Mouse (Mus musculus) urinary bladder, postnatal 25 days (tissue): ENCODE measurements around the gene Myo1a.

Source experiments
- DNase-seq: peaks from one replicate; pipeline ENCODE4 v3.0.0; 2022; ENCODE audit warnings: low spot score

The Myo1a gene

DNA sequence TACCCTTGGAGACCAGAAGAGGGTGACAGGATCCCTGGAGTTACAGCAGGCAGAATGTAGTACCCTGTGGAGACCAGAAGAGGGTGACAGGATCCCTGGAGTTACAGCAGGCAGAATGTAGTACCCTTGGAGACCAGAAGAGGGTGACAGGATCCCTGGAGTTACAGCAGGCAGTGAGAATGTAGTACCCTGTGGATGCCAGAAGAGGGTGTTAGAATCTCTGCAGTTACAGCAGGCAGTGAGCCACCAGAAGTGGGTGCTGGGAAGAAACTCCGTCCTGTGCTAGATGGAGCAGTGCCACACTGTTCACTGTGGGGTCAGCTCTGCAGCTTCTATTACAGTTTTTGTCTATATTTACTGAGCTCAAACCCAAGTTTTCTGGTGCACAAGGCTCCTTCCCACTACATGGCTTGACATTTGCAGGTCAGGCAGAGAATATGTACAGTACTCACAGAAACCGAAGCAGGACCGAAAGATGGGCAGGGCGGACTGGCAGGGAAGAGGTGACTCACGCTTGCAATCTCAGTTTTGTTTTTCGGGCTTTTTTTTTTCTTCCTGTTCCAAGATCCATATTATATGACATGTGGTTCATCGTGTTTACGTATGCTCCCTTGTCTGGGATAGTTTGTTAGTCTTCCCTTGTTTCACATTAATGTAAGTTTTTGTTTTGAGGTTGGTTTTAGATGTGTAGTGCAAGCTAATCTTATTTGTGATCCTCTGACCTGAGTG lies 30.0 kb upstream of the Myo1a start:
- DNase-seq: peak; percentile 73

GRCm38 (mm10) chr10:127675859-127676398 lies 29.0 kb upstream of the Myo1a start:
- DNase-seq: no peak

- peak; percentile 79 for DNase-seq
These were observed 28.1 kb upstream of the Myo1a start for GRCm38 (mm10) chr10:127676691-127677548.

- DNase-seq: no peak
These were observed 27.2 kb upstream of the Myo1a start for GRCm38 (mm10) chr10:127677591-127678336.

DNA sequence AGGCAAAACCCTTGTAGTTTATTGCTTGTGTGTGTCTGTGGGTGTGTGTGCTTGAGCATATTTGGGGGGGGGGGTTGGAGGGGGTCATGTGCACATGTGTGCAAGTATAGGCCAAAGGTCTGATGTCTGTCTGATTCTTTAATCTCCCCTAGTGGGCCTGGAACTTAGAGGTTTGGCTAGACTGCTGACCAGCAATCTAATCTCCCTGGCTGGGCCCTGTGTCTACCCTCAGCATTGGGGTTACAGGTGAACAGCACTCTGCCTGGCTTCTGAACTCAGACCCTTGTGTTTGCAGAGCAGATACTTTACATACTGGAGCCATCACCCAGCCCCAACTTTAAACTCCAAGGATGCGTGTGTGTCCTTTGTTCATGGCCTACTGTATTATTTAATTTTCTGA lies 25.8 kb upstream of the Myo1a start:
- DNase-seq: no peak

- DNase-seq: no peak
These were observed 25.1 kb upstream of the Myo1a start for GRCm38 (mm10) chr10:127679881-127680280.

GRCm38 (mm10) chr10:127682886-127683285 lies 22.1 kb upstream of the Myo1a start:
- no peak for DNase-seq

DNA sequence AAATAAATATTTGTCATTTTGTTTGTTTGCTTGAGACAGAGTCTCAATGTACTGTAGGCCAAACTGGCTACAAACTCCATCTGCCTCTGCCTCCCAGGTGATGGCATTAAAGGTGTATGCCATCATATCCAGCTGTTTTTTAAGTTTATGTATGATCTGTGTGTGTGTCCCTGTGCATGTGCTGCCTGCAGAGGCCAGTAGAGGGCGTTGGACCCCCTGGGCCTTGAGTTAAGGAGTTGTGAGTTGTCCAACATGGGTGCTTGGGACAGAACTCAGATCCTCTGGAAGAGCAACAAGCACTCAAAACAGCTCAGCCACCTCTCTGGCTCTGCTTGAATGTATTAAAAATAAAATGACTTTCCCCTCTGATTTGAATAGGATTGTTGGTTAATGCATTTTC lies 13.9 kb upstream of the Myo1a start:
- DNase-seq: no peak

GRCm38 (mm10) chr10:127694636-127695035 lies 10.3 kb upstream of the Myo1a start:
- no peak for DNase-seq

- no peak for DNase-seq
These were observed 9.2 kb upstream of the Myo1a start for GRCm38 (mm10) chr10:127695775-127696174.

- DNase-seq: no peak
These were observed 6.0 kb upstream of the Myo1a start for GRCm38 (mm10) chr10:127698966-127699365.

DNA sequence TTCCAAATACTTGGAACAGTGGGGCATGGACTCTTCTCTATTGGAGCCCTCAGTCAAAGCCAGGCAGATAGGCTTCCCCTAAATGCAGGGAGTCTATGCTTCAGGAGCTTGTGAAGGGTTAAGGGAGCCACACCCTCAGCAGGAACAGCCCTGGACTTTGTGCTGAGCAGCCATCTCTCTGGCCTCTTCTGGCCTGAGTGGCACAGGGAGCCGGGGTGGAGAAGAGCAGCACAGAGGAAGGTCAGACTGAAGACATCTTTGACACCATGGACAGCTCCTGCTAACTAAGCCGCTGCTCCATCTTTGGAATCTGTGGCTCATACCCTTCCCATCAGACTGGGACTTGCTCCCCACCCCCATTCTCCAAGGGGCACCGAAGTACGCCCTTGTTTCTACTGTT lies 1.7 kb upstream of the Myo1a start:
- DNase-seq: no peak

- no peak for DNase-seq
These were observed 677 bp upstream of the Myo1a start for GRCm38 (mm10) chr10:127704293-127704692.

- no peak for DNase-seq
These were observed 813 bp downstream of the Myo1a start for GRCm38 (mm10) chr10:127705783-127706182.

DNA sequence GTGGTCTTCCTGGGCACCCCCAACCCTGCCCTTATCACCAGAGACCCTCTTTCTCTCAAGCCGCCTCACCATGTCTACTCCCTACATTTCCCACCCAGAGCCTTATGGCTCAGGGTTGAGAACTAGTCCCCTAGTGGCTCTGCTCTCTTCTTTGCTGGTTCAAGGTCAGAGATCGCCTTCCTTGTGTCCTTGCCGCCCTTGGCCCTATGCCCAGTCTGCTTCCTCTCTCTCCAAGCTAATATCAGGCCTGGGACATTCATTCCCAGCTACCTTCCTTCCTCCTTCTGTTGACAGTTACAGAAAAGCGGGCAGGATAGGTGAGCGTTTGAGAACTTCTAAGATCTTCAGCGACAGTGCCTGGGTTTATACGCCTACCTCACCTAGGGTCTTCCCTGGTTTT lies 2.8 kb downstream of the Myo1a start:
- DNase-seq: no peak

DNA sequence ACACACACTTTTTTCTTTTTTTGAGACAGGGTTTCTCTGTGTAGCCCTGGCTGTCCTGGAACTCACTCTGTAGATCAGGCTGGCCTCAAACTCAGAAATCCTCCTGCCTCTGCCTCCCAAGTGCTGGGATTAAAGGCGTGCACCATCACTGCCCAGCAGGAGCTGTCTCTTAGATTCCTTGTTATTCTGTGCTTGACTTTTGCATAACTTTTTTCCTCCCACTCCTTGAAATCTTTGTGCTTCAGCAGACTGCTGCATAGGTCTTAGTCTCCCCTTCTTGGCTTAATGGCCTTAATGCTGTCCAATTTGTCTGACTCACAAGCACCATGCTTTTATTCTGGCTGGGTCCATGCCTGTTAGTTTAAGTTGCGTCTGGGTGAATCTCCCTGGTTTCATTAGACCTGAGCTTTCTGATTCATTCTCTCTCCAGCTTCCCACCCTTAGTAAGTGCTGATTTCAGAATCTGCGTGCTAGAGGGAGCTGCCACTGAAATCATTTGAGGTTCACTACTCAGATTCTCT lies 3.9 kb downstream of the Myo1a start:
- no peak for DNase-seq

DNA sequence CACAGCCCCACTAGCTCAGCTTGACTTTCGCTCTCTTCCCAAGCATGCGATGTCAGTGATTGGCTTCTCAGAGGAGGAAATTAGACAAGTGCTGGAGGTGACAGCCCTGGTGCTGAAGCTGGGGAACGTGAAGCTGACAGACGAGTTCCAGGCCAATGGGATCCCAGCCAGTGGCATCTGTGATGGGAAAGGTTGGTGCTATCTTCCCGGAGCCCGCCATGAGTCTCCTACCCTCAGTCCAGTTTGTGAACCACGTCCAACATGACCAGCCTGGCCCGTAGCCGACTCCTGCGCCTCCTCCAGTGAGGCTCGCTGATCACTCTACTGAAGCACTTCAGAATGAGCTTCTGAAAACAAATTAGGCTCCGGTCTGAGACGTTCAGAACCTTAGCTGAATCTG lies 5.4 kb downstream of the Myo1a start:
- DNase-seq: no peak

DNA sequence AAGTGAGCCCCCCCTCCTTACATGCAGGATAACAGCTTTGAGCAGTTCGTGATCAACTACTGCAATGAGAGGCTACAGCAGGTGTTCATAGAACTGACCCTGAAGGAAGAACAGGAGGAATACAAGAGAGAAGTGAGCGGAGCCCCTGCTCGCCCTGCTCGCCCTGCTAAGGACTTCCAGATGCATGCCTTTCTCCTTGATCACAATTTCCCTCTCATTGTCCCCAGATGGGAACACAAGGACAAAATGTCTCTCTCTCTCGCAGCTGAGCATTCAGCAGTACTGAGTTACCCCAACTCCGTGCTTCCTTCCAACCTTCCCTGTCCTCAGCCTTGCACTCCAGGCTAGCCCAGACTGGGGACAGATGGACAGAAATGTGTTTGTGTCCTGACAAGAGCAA lies 7.8 kb downstream of the Myo1a start:
- no peak for DNase-seq

DNA sequence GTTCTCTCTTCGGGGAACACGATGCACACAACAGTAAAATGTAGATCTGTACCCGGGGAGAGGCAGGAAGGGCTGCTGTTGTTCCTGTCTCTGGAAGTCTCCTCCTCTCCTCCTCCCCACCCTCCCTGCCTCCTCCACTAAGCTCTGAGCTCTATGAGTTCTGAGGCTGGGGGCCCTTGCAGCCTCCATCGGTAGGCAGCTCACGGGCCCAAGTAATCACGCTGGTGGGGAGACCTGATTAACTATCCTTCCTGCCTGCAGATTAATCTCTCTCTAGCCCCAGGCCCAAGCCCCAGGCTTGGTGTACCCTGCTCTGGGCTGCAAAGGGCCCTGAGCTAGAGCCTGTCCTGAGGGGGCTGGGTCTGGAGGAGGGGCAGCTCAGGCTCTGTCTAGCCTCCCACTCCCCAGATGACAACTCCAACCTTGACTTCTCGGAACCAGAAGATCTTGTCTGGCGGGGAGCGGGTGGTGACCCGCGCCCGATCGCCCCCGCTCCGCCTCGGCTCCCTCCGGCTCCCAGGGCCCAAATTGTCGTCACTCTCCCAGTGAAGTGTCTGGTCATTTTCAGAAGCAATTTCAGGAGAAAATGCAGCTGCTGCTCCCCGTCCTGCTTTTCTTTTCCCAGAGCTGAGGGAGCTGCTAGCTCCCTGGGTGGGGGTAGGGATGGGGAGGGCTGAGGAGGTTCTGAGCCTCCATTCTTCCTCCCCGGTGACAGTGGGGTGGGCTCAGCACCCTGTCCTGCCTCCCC lies 16.9 kb downstream of the Myo1a start:
- DNase-seq: no peak

DNA sequence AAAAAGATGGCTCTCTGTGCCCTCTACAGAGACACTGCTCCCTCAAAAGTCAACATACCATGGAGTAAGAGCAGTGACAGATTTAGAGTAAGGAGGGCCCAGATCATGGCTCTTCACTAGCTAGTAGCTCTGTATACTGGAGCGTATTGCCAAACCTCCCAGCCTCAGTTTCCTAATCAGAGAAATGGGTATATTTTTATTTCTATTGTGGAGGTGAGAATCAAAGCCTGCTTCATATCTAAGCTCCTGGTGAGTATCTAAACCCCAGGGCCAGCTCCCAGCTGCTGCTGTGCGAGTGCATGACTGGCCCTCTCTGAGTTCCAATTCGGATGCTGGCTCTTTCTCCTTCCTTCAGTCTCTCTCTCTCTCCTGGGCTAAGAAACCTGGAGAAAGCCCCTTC lies 19.2 kb downstream of the Myo1a start, which contains the start of gene Tac2:
TSS of gene Tac2 (plus strand) at position 301 of the 400 bp plus-strand sequence.
- no peak for DNase-seq

GRCm38 (mm10) chr10:127725136-127725535 lies 20.2 kb downstream of the Myo1a start:
- no peak for DNase-seq
